Mouse (Mus musculus) E14TG2a.4 (cell line): Measurements from ENCODE around the gene Phf6.

ENCODE experiments used
- CTCF ChIP-seq: conservative IDR thresholded peaks from 2 replicates; pipeline ENCODE4 v1.5.1; 2014; ENCODE audit warnings: low read length
- NANOG ChIP-seq: IDR thresholded peaks from 2 replicates; pipeline ENCODE4 v1.6.1; 2014; ENCODE audit warnings: borderline replicate concordance, low read length, mixed read lengths
- POU5F1 ChIP-seq: IDR thresholded peaks from 2 replicates; pipeline ENCODE4 v1.6.1; 2014; ENCODE audit warnings: low read length, borderline replicate concordance

DNA sequence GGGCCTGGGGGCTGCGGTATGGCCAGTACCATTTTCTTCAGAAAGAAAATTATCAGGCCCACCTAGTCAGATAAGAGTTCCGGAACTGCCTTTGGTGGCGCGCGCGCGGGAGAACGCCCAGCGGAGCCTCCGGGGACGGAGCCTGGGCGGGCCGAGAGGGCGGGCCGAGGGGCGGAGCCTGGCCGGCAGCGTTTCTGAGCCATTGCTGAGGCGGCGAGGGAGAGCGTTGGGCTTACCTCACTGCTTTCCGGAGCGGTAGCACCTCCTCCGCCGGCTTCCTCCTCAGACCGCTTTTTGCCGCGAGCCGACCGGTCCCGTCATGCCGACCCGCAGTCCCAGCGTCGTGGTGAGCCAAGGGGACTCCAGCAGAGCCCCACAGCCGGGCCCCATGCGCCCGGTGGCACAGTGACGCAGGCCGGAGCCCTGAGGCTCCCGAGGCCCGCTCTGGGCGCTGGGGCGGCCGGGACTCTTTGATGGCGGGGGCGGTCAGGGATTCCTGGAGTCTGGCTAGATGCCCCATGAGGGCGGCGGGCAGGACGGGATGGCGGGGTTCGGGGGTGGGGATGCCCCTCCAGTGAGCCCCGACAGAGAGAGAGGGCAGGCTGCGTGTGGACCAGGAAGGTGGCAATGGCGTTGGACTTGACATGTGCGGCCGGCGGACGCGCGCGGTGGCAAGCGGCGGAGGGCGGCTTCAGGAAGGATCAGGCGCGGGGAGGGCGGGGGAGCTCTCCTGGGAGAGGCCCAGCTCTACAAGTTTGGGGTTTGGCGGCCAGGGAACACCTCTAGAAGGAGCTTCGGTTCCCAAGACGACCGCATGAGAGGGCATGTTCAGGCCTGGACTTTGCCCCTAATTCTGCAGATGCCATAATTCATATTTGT, 76.1 kb downstream of the Phf6 start, which contains the start of gene Hprt:
- TF ChIP-seq CTCF (no peak), POU5F1 (no peak), NANOG (no peak)
